13 mouse cellular contexts compared by ENCODE assay signal in genomic region chr11:12430231-12431041, GRCm38 (mm10). TPM values are rescaled to one million over a fixed set of nuclear protein-coding genes. Genes with fewer than 3 reads are reported as not detected.
A peak's percentile ranks its signal among the peaks of the same experiment; 100 is the strongest.
DNase-seq lines count a peak whose midpoint lies in the region; ATAC-seq and TF ChIP-seq lines count a peak whose summit lies in the region.
"Had no signal": no experiment of that assay in that cellular context is flagged by ENCODE, and none has a peak within 500 bp of the region (broad histone marks: within the 10 kb centered on the region; RNA-seq: fewer than 3 reads in every experiment).

No protein-coding gene starts in this region.

- H3K4me1 ChIP-seq in heart, embryonic 16.5 days (ENCODE audit: control insufficient read depth, insufficient read depth, low read length), result peaks cover 20% of the 10 kb centered on the region
- peaks cover 5% of the 10 kb centered on the region; the same call in 1 of the 2 replicates for H3K4me1 ChIP-seq in midbrain, embryonic 11.5 days (ENCODE audit: control insufficient read depth, insufficient read depth, low read length)
- H3K4me1 ChIP-seq in midbrain, embryonic 16.5 days (ENCODE audit: control insufficient read depth, insufficient read depth, low read length), result no peaks in the 10 kb centered on the region
- peaks cover 7% of the 10 kb centered on the region for H3K4me1 ChIP-seq in hindbrain, embryonic 15.5 days (replicated peaks)
- H3K4me1 ChIP-seq in stomach, postnatal 0 days (replicated peaks; ENCODE audit: control insufficient read depth, insufficient read depth), result no peaks in the 10 kb centered on the region; the same call in 1 of the 2 replicates
- H3K4me1 ChIP-seq: megakaryocyte, embryonic 14.5 days had no signal

- H3K36me3 ChIP-seq in heart, embryonic 16.5 days (ENCODE audit: control insufficient read depth, insufficient read depth), result no peaks in the 10 kb centered on the region
- no peaks in the 10 kb centered on the region for H3K36me3 ChIP-seq in midbrain, embryonic 11.5 days (ENCODE audit: control insufficient read depth, insufficient read depth, low read length)
- no peaks in the 10 kb centered on the region for H3K36me3 ChIP-seq in midbrain, embryonic 16.5 days (ENCODE audit: control insufficient read depth, insufficient read depth, low read length)
- no peaks in the 10 kb centered on the region for H3K36me3 ChIP-seq in hindbrain, embryonic 15.5 days
- no peaks in the 10 kb centered on the region for H3K36me3 ChIP-seq in stomach, postnatal 0 days (ENCODE audit: control insufficient read depth, insufficient read depth, low read length)

- no peak for ATAC-seq in heart, embryonic 16.5 days (replicated peaks; ENCODE audit: extremely low read depth, insufficient read depth, low FRiP score)
- peak; percentile 40; the same call in 1 of the 2 replicates for ATAC-seq in midbrain, embryonic 11.5 days (ENCODE audit: low FRiP score)
- ATAC-seq in midbrain, embryonic 16.5 days, result no peak
- 0 out of 2 replicates have a peak, but pooled peaks have one; percentile 20 for ATAC-seq in hindbrain, embryonic 15.5 days (ENCODE audit: low FRiP score, low read depth)
- ATAC-seq in stomach, postnatal 0 days (ENCODE audit: low FRiP score, low TSS enrichment), result peak; percentile 47; the same call in 1 of the 2 replicates

- no peak for TF ChIP-seq CTCF in stomach, postnatal 0 days (IDR thresholded peaks at IDR 0.05; ENCODE audit: low read depth)

- no peaks in the 10 kb centered on the region for H3K27me3 ChIP-seq in heart, embryonic 16.5 days (ENCODE audit: control insufficient read depth, insufficient read depth, low read length)
- H3K27me3 ChIP-seq in midbrain, embryonic 11.5 days (ENCODE audit: control insufficient read depth, insufficient read depth, low read length), result no peaks in the 10 kb centered on the region
- no peaks in the 10 kb centered on the region for H3K27me3 ChIP-seq in midbrain, embryonic 16.5 days (ENCODE audit: control insufficient read depth, insufficient read depth, low read depth, low read length)
- H3K27me3 ChIP-seq in hindbrain, embryonic 15.5 days, result no peaks in the 10 kb centered on the region
- no peaks in the 10 kb centered on the region for H3K27me3 ChIP-seq in stomach, postnatal 0 days (ENCODE audit: control insufficient read depth, insufficient read depth, low read length)
- H3K27me3 ChIP-seq: megakaryocyte, embryonic 14.5 days had no signal

- TF ChIP-seq EP300 in stomach, postnatal 0 days (optimal IDR thresholded peaks at IDR 0.05), result no peak

- DNase-seq in heart, adult 8-10 months (ENCODE audit: low spot score), result no peak
- DNase-seq in midbrain, embryonic 11.5 days (ENCODE audit: low spot score, missing footprints), result no peak
- no peak for DNase-seq in stomach, postnatal 0 days (ENCODE audit: low spot score)
- no peak for DNase-seq in spleen, postnatal 36 days (ENCODE audit: low spot score in 2 of 2)
- DNase-seq in cerebellum, postnatal 10 days, result no peak
- DNase-seq: cerebellum, adult 18-20 months; kidney, adult 2 months; right cerebral cortex, postnatal 4 days; thymus, postnatal 25 days had no signal

- H3K4me2 ChIP-seq in heart, embryonic 16.5 days (ENCODE audit: low read depth, low read length), result no peak overlapping the region
- H3K4me2 ChIP-seq in midbrain, embryonic 11.5 days, result no peak overlapping the region
- no peak overlapping the region for H3K4me2 ChIP-seq in midbrain, embryonic 16.5 days (ENCODE audit: low read length)
- H3K4me2 ChIP-seq in hindbrain, embryonic 15.5 days, result no peak overlapping the region
- no peak overlapping the region for H3K4me2 ChIP-seq in stomach, postnatal 0 days (replicated peaks; ENCODE audit: low read depth)

- no peaks in the 10 kb centered on the region for H3K9me3 ChIP-seq in heart, embryonic 16.5 days (replicated peaks; ENCODE audit: control insufficient read depth, low read length)
- no peaks in the 10 kb centered on the region for H3K9me3 ChIP-seq in midbrain, embryonic 11.5 days (ENCODE audit: control insufficient read depth, low read length)
- no peaks in the 10 kb centered on the region for H3K9me3 ChIP-seq in midbrain, embryonic 16.5 days (replicated peaks; ENCODE audit: control insufficient read depth, low read length, poor library complexity, severe bottlenecking)
- no peaks in the 10 kb centered on the region for H3K9me3 ChIP-seq in hindbrain, embryonic 15.5 days
- no peaks in the 10 kb centered on the region for H3K9me3 ChIP-seq in stomach, postnatal 0 days (ENCODE audit: control insufficient read depth, low read length)
- H3K9me3 ChIP-seq: megakaryocyte, embryonic 14.5 days had no signal

- H3K9ac ChIP-seq in heart, embryonic 16.5 days (ENCODE audit: low read length), result no peak overlapping the region
- no peak overlapping the region for H3K9ac ChIP-seq in midbrain, embryonic 11.5 days (ENCODE audit: low read length)
- no peak overlapping the region for H3K9ac ChIP-seq in midbrain, embryonic 16.5 days (ENCODE audit: low read depth, low read length)
- no peak overlapping the region for H3K9ac ChIP-seq in hindbrain, embryonic 15.5 days
- H3K9ac ChIP-seq in stomach, postnatal 0 days (ENCODE audit: low read length), result no peak overlapping the region

- peak overlapping the region; percentile 54 for H3K27ac ChIP-seq in heart, embryonic 16.5 days (ENCODE audit: low read length)
- H3K27ac ChIP-seq in midbrain, embryonic 11.5 days (ENCODE audit: low read depth, low read length), result no peak overlapping the region
- no peak overlapping the region for H3K27ac ChIP-seq in midbrain, embryonic 16.5 days (ENCODE audit: low read length)
- H3K27ac ChIP-seq in hindbrain, embryonic 15.5 days (replicated peaks), result no peak overlapping the region
- no peak overlapping the region for H3K27ac ChIP-seq in stomach, postnatal 0 days (replicated peaks)

- WGBS in heart, embryonic 16.5 days, result 19% methylated on average over 4 of the region's 4 CpGs
- 41% methylated on average over 4 of the region's 4 CpGs for WGBS in midbrain, embryonic 11.5 days
- WGBS in midbrain, embryonic 16.5 days, result 30% methylated on average over 4 of the region's 4 CpGs
- 20% methylated on average over 4 of the region's 4 CpGs for WGBS in hindbrain, embryonic 15.5 days
- WGBS in stomach, postnatal 0 days, result 10% methylated on average over 4 of the region's 4 CpGs

- H3K4me3 ChIP-seq in heart, embryonic 16.5 days (ENCODE audit: low read length), result no peak overlapping the region
- H3K4me3 ChIP-seq in midbrain, embryonic 11.5 days (ENCODE audit: low read depth, low read length), result no peak overlapping the region
- no peak overlapping the region for H3K4me3 ChIP-seq in midbrain, embryonic 16.5 days (ENCODE audit: low read depth, low read length)
- H3K4me3 ChIP-seq in hindbrain, embryonic 15.5 days, result no peak overlapping the region
- H3K4me3 ChIP-seq in stomach, postnatal 0 days (ENCODE audit: low read depth, low read length), result no peak overlapping the region
- H3K4me3 ChIP-seq: megakaryocyte, embryonic 14.5 days had no signal

RNA-seq across cellular contexts. Expression of gene Cobl, which starts 34.3 kb away (rescaled TPM):
- 43.0 and 45.4 TPM in 2 replicates for polyA plus RNA-seq in heart, embryonic 16.5 days (2015; fragmentation: Nextera tagmentation; extraction: Ambion mirVana)
- total RNA-seq in heart, adult 8-10 months (2022), result 10 to 100 TPM; 14.8 to 24.4 (median 22.2) TPM
- 1.6 and 3.4 TPM in 2 replicates for polyA plus RNA-seq in midbrain, embryonic 11.5 days (2014; fragmentation: Nextera tagmentation; extraction: Ambion mirVana)
- polyA plus RNA-seq in midbrain, embryonic 16.5 days (2015; fragmentation: Nextera tagmentation; extraction: Ambion mirVana), result 18.3 and 21.1 TPM in 2 replicates
- 14.4 and 15.3 TPM in 2 replicates for polyA plus RNA-seq in hindbrain, embryonic 15.5 days (2015; fragmentation: Nextera tagmentation; extraction: Ambion mirVana)
- 7.8 and 8.4 TPM in 2 replicates for polyA plus RNA-seq in stomach, postnatal 0 days (2015; fragmentation: Nextera tagmentation; extraction: Ambion mirVana)

Comparison
In these comparisons a context has a peak if more than half of its experiments do, and no peak if none do; other contexts are left out.
1. ATAC-seq: peak in midbrain, embryonic 11.5 days (single experiment), hindbrain, embryonic 15.5 days (single experiment) and stomach, postnatal 0 days (single experiment); none in heart, embryonic 16.5 days (single experiment) and midbrain, embryonic 16.5 days (single experiment).